Mouse (Mus musculus): ENCODE measurements at regions not wholly inside any gene's neighbourhood (a gene's known extent, or its start where the extent isn't known, plus 50 kb on each side); places are given as distances from the start of the nearest gene placed in this dataset.

- Histone ChIP-seq H3K27me3 (ENCODE audit: control insufficient read depth, insufficient read depth, low read length) (no peaks in the 10 kb centered on the region), H3K9ac (ENCODE audit: low read depth, low read length) (no peak overlapping the region), H3K27ac (ENCODE audit: low read depth, low read length) (no peak overlapping the region), H3K4me3 (ENCODE audit: low read depth, low read length) (no peak overlapping the region), H3K4me2 (replicated peaks; ENCODE audit: low read depth, low read length) (no peak overlapping the region), H3K36me3 (ENCODE audit: control insufficient read depth, insufficient read depth, low read length) (no peaks in the 10 kb centered on the region), H3K4me1 (replicated peaks; ENCODE audit: control insufficient read depth, insufficient read depth, low read length) (no peaks in the 10 kb centered on the region), H3K9me3 (ENCODE audit: control insufficient read depth, low read length) (no peaks in the 10 kb centered on the region)
- WGBS: 73% methylated on average over 3 of the region's 3 CpGs
- DNase-seq (ENCODE audit: low spot score): no peak
- ATAC-seq (ENCODE audit: low FRiP score): no peak
These were observed 230.7 kb downstream of the Ajap1 start for GRCm38 (mm10) chr4:153251943-153252342.

GRCm38 (mm10) chr4:153251311-153251710 lies 231.3 kb downstream of the Ajap1 start:
- DNase-seq (ENCODE audit: low spot score) (no peak), ATAC-seq (ENCODE audit: low FRiP score) (no peak)
- H3K4me3 ChIP-seq (ENCODE audit: low read depth, low read length): no peak overlapping the region
- H3K9ac ChIP-seq (ENCODE audit: low read depth, low read length): no peak overlapping the region
- H3K4me1 ChIP-seq (replicated peaks; ENCODE audit: control insufficient read depth, insufficient read depth, low read length): no peaks in the 10 kb centered on the region
- no peaks in the 10 kb centered on the region for H3K27me3 ChIP-seq (ENCODE audit: control insufficient read depth, insufficient read depth, low read length)
- H3K27ac ChIP-seq (ENCODE audit: low read depth, low read length): no peak overlapping the region
- no peaks in the 10 kb centered on the region for H3K36me3 ChIP-seq (ENCODE audit: control insufficient read depth, insufficient read depth, low read length)
- H3K9me3 ChIP-seq (ENCODE audit: control insufficient read depth, low read length): no peaks in the 10 kb centered on the region
- no peak overlapping the region for H3K4me2 ChIP-seq (replicated peaks; ENCODE audit: low read depth, low read length)
- 59% methylated on average over 8 of the region's 8 CpGs for WGBS

GRCm38 (mm10) chr4:153236680-153237079 lies 245.9 kb downstream of the Ajap1 start:
- ATAC-seq (ENCODE audit: low FRiP score): no peak; the same call in 1 of the 2 replicates
- Histone ChIP-seq H3K36me3 (ENCODE audit: control insufficient read depth, insufficient read depth, low read length) (no peaks in the 10 kb centered on the region), H3K27ac (ENCODE audit: low read depth, low read length) (no peak overlapping the region), H3K4me1 (replicated peaks; ENCODE audit: control insufficient read depth, insufficient read depth, low read length) (no peaks in the 10 kb centered on the region), H3K4me3 (ENCODE audit: low read depth, low read length) (no peak overlapping the region), H3K27me3 (ENCODE audit: control insufficient read depth, insufficient read depth, low read length) (no peaks in the 10 kb centered on the region), H3K9ac (ENCODE audit: low read depth, low read length) (no peak overlapping the region), H3K9me3 (ENCODE audit: control insufficient read depth, low read length) (no peaks in the 10 kb centered on the region), H3K4me2 (replicated peaks; ENCODE audit: low read depth, low read length) (no peak overlapping the region)
- peak; percentile 31 for DNase-seq (ENCODE audit: low spot score)
- WGBS: 10% methylated on average over 12 of the region's 12 CpGs

- Histone ChIP-seq H3K9ac (ENCODE audit: low read depth, low read length) (no peak overlapping the region), H3K4me1 (replicated peaks; ENCODE audit: control insufficient read depth, insufficient read depth, low read length) (no peaks in the 10 kb centered on the region), H3K27me3 (ENCODE audit: control insufficient read depth, insufficient read depth, low read length) (no peaks in the 10 kb centered on the region), H3K4me3 (ENCODE audit: low read depth, low read length) (no peak overlapping the region), H3K9me3 (ENCODE audit: control insufficient read depth, low read length) (no peaks in the 10 kb centered on the region), H3K36me3 (ENCODE audit: control insufficient read depth, insufficient read depth, low read length) (no peaks in the 10 kb centered on the region), H3K4me2 (replicated peaks; ENCODE audit: low read depth, low read length) (no peak overlapping the region), H3K27ac (ENCODE audit: low read depth, low read length) (no peak overlapping the region)
- 80% methylated on average over 5 of the region's 5 CpGs for WGBS
- ATAC-seq (ENCODE audit: low FRiP score) (no peak), DNase-seq (ENCODE audit: low spot score) (no peak)
These were observed 248.8 kb downstream of the Ajap1 start for GRCm38 (mm10) chr4:153233762-153234161.

- H3K4me2 ChIP-seq (replicated peaks; ENCODE audit: low read depth, low read length): no peak overlapping the region
- no peaks in the 10 kb centered on the region for H3K9me3 ChIP-seq (ENCODE audit: control insufficient read depth, low read length)
- ATAC-seq (ENCODE audit: low FRiP score) (no peak), DNase-seq (ENCODE audit: low spot score) (no peak)
- H3K4me3 ChIP-seq (ENCODE audit: low read depth, low read length): no peak overlapping the region
- no peaks in the 10 kb centered on the region for H3K36me3 ChIP-seq (ENCODE audit: control insufficient read depth, insufficient read depth, low read length)
- 68% methylated on average over 5 of the region's 5 CpGs for WGBS
- H3K4me1 ChIP-seq (replicated peaks; ENCODE audit: control insufficient read depth, insufficient read depth, low read length): no peaks in the 10 kb centered on the region
- no peak overlapping the region for H3K27ac ChIP-seq (ENCODE audit: low read depth, low read length)
- no peak overlapping the region for H3K9ac ChIP-seq (ENCODE audit: low read depth, low read length)
- no peaks in the 10 kb centered on the region for H3K27me3 ChIP-seq (ENCODE audit: control insufficient read depth, insufficient read depth, low read length)
These were observed 253.4 kb downstream of the Ajap1 start for GRCm38 (mm10) chr4:153229221-153229620.

GRCm38 (mm10) chr4:153227680-153228420 lies 254.8 kb downstream of the Ajap1 start:
- ATAC-seq (ENCODE audit: low FRiP score): no peak
- no peak overlapping the region for H3K4me3 ChIP-seq (ENCODE audit: low read depth, low read length)
- WGBS: 78% methylated on average over 13 of the region's 13 CpGs

GRCm38 (mm10) chr4:153224618-153225177 lies 257.9 kb downstream of the Ajap1 start:
- H3K27me3 ChIP-seq (ENCODE audit: control insufficient read depth, insufficient read depth, low read length): no peaks in the 10 kb centered on the region
- H3K4me1 ChIP-seq (replicated peaks; ENCODE audit: control insufficient read depth, insufficient read depth, low read length): no peaks in the 10 kb centered on the region
- H3K36me3 ChIP-seq (ENCODE audit: control insufficient read depth, insufficient read depth, low read length): no peaks in the 10 kb centered on the region
- H3K9me3 ChIP-seq (ENCODE audit: control insufficient read depth, low read length): no peaks in the 10 kb centered on the region
- H3K4me2 ChIP-seq (replicated peaks; ENCODE audit: low read depth, low read length): no peak overlapping the region
- no peak overlapping the region for H3K4me3 ChIP-seq (ENCODE audit: low read depth, low read length)
- no peak for DNase-seq (ENCODE audit: low spot score)
- H3K9ac ChIP-seq (ENCODE audit: low read depth, low read length): no peak overlapping the region
- no peak for ATAC-seq (ENCODE audit: low FRiP score)
- 33% methylated on average over 6 of the region's 6 CpGs for WGBS
- no peak overlapping the region for H3K27ac ChIP-seq (ENCODE audit: low read depth, low read length)

More at GRCm38 (mm10) chr4:153227680-153228420, 254.8 kb downstream of the Ajap1 start:
- no peaks in the 10 kb centered on the region for H3K36me3 ChIP-seq (ENCODE audit: control insufficient read depth, insufficient read depth, low read length)
- H3K9ac ChIP-seq (ENCODE audit: low read depth, low read length): no peak overlapping the region
- no peaks in the 10 kb centered on the region for H3K9me3 ChIP-seq (ENCODE audit: control insufficient read depth, low read length)
- no peak overlapping the region for H3K4me2 ChIP-seq (replicated peaks; ENCODE audit: low read depth, low read length)
- no peaks in the 10 kb centered on the region for H3K4me1 ChIP-seq (replicated peaks; ENCODE audit: control insufficient read depth, insufficient read depth, low read length)
- no peak overlapping the region for H3K27ac ChIP-seq (ENCODE audit: low read depth, low read length)
- no peaks in the 10 kb centered on the region for H3K27me3 ChIP-seq (ENCODE audit: control insufficient read depth, insufficient read depth, low read length)
- DNase-seq (ENCODE audit: low spot score): no peak

GRCm38 (mm10) chr4:153223019-153223418 lies 259.6 kb downstream of the Ajap1 start:
- Histone ChIP-seq H3K4me2 (replicated peaks; ENCODE audit: low read depth, low read length) (no peak overlapping the region), H3K4me1 (replicated peaks; ENCODE audit: control insufficient read depth, insufficient read depth, low read length) (no peaks in the 10 kb centered on the region), H3K36me3 (ENCODE audit: control insufficient read depth, insufficient read depth, low read length) (no peaks in the 10 kb centered on the region), H3K27me3 (ENCODE audit: control insufficient read depth, insufficient read depth, low read length) (no peaks in the 10 kb centered on the region), H3K9me3 (ENCODE audit: control insufficient read depth, low read length) (no peaks in the 10 kb centered on the region), H3K9ac (ENCODE audit: low read depth, low read length) (no peak overlapping the region), H3K4me3 (ENCODE audit: low read depth, low read length) (no peak overlapping the region), H3K27ac (ENCODE audit: low read depth, low read length) (no peak overlapping the region)
- ATAC-seq (ENCODE audit: low FRiP score) (no peak), DNase-seq (ENCODE audit: low spot score) (no peak)
- WGBS: 89% methylated on average over 5 of the region's 5 CpGs

- H3K36me3 ChIP-seq (ENCODE audit: control insufficient read depth, insufficient read depth, low read length): no peaks in the 10 kb centered on the region
- H3K9me3 ChIP-seq (ENCODE audit: control insufficient read depth, low read length): no peaks in the 10 kb centered on the region
- no peak overlapping the region for H3K4me2 ChIP-seq (replicated peaks; ENCODE audit: low read depth, low read length)
- no peak overlapping the region for H3K9ac ChIP-seq (ENCODE audit: low read depth, low read length)
- DNase-seq (ENCODE audit: low spot score): no peak
- 23% methylated on average over 5 of the region's 6 CpGs for WGBS
- H3K27me3 ChIP-seq (ENCODE audit: control insufficient read depth, insufficient read depth, low read length): no peaks in the 10 kb centered on the region
- H3K4me3 ChIP-seq (ENCODE audit: low read depth, low read length): no peak overlapping the region
- ATAC-seq (ENCODE audit: low FRiP score): no peak
- H3K4me1 ChIP-seq (replicated peaks; ENCODE audit: control insufficient read depth, insufficient read depth, low read length): no peaks in the 10 kb centered on the region
- no peak overlapping the region for H3K27ac ChIP-seq (ENCODE audit: low read depth, low read length)
These were observed 262.1 kb downstream of the Ajap1 start for GRCm38 (mm10) chr4:153220485-153220884.
